Mouse (Mus musculus) spleen, postnatal 36 days (tissue): ENCODE data around the gene Gm11114.

Experiments used
- DNase-seq, 2 experiments: peaks; one replicate each; pipeline ENCODE4 v3.0.0; 2022; ENCODE audit warnings: low spot score in 2 of 2, mixed read lengths in 1 of 2

Gm11114 gene

DNA sequence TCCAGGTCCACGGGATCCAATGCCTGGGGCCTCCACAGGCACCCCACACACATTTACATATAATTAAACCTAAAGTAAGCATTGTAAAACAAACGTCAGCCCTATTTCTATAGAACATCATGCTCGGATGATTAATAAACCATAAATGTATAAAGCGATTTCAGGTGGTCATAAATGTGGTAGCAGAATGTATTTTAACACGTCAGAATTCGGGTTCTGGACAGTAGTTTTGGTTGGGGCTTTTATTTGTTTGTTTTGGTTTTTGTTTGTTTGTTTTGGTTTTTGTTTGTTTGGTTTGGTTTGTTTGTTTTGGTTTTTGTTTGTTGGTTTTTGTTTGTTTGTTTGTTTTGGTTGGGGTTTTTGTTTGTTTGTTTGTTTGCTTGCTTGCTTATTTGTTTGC lies at the start of gene Gm11114:
Gm11114 (plus strand) TSS at position 301 of the 400 bp plus-strand sequence.
- no peak for DNase-seq

DNA sequence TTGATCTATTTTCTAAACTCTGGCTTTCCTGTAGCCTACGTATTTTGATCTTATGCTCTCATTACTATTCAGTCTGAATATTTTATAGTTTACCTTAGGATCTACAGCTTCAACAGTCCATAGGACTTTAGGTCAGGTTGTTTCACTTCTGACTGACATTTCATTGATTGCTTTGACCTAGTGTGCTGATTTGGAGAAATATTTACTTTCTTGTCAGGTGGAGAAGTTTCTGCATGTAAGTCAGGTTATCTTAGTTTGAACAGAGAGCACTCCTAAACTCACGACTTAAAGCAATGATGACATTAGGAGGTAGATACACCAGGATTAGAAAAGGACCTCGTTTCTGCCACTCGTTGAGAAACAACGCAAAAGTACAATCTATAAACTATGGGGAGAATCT lies 45.7 kb upstream of the Gm11114 start:
- no peak for DNase-seq

DNA sequence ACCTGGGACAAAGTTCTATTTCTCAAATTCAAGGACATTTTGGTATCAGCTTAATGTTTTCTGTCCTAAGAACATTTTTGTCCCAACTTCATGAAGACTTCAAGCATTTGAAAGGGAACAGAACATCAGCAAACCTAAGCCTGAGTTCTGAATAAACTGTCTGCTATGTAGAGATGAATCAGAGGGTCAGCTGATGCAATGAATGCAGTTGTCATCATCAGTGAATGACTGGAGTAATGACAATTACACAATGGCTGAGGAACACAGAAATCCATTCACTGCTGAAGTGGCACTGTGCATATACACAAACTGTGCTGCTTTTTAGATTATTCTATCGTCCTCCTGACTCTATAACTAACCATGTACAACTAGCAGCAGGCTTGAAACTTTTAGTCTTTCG lies 38.5 kb upstream of the Gm11114 start:
- DNase-seq: no peak

DNA sequence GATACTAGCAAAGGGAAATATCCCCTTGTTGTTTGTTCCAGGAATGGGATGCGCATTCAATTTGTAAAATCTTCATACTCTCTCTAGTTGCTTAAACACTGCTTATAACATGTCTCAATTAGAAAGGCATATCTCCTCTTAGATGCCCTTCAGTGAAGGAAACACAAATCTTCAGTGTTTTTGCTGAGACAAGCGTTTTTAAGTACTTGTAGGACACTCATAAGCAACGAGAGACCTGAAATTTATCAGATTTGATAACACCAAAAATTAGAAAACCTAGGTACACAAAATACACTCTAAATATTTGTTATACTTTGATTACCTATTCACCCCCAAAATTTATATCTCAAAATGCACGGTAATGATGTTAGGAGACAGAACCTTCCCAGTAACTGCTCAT lies 9.7 kb upstream of the Gm11114 start:
- DNase-seq: no peak

DNA sequence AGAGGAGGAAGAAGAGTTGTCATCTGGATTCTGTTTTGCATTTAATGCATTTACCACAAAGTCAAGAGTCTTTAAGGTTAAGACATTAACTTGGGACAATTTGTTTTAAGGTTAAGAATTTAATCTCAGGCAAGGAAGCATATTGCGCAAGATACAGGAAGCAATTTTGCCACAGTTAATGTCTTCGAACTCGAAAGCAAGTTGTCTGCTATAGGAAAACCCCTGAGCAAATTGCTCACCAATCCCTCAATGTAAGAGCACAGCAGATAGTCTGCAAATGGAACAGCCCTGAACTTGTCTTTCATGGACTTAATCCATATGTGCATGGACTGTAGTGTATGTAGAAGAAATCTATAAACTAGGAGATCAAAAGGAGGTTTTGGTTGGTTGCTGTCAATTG lies 9.2 kb upstream of the Gm11114 start:
- no peak for DNase-seq

DNA sequence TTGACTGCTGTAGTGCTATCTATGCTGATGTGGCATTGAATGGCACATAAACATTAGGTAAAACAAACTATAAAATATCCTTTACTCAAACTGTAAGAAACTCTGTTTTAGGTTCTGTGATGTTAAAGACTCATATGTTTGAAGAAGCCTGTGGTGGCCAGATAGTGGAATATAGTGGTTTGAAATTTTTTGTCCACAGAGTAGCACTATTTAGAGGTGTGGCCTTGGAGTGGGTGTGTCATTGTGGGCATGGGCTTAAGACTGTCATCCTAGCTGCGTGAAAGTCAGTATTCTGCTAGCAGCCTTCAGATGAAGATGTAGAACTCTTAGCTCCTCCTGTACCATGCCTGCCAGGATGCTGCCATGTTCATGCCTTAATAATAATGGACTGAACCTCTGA lies 3.5 kb downstream of the Gm11114 start:
- no peak for DNase-seq

DNA sequence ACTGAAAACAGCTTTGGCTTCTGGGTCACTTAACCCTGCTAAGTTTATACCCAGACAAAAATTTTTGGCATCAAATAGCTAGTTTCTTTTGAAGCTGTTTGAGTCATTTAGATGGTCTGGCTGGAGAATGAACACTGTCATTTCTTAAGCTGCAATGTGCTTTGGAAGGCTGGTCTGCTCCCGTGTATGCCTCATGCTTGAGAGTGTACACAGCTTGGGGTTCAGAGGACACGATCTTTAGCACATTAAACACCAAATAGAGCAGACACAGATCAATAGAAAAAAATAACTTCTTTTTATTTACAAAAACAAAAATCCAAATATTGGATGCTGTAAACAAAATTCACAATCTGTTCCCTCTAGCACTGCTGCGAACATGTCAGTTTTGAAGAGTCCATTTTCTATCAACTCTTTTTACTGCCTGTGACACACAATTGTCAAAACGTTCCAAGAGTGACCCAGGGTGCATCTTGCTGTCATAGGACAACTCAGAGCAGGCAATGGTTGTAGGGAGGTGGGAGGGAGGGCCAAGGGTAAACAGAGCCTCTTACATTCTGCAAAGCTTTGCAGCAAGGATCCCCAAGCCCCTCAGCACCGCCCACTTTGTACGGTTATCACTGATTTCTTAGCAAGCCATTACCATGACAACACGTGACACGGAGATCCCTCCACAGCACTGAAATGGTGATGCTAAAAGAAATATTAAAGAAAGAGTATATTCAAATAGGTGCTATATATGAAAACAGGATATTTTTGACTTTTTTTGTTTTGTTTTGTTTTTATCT lies 7.8 kb downstream of the Gm11114 start:
- DNase-seq: no peak

DNA sequence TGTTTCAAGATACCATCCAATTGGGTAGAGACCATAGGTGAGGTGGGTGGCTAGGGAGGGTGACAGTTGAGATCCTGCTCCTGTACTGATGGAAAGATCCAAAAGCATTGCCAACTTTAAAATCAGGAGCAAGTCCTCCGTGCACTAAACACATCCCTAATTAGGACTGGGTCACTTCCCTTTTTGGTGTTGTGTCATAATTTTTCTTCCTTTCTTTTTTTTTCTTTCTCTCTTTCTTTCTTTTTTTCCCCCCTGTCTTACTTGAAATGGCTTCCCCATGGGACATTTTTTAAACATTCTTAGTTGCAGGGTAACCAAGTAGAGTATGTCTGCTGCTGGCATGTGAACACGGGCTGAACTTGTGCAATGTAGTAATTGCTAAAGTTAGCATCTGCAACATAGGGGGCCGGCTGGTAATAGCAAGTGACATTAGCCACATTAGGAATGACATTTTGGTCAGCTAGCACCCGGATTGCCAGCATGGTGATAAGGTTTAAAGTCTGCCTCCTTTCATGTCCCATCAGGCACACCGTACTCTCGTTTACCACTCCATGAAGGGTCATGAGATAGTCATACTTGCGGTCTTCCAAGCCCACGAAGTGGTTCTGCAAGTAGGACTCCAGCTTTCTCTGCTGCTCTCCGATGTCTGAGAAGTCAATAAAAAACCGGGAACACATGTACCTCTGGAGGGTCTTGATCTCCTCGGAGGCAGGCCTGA lies 11.7 kb downstream of the Gm11114 start:
- no peak for DNase-seq

DNA sequence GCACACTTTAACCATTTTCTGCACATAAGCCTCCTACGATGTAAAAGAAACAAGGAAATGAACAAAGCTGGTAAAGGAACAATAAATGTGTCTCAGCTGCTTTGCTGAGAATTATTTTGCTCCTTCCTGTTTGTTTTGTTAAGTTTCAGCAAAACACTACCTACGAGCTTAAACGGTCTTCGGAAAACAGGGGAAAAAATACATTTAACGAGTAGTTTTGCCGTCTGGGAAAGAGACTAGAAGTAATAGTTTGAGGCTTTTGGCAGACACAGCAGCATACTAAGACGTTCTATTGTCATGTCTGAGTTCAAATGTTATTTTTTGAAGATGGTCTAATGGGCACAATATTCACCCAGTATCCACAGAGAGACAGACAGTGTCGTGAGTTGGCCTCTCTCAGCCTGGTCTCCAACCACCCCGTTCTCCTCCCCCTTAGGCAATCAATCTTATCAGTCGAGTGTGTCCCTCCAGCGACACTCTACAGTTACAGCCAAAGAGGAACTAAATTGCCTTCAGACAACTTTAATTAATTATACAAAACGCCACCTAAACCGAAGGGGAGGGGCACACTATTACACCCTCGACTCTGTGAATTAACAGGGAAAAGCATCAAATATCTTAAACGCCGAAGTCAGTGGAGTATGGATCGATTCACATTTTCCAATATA lies 12.8 kb downstream of the Gm11114 start:
- peak in 1 of 2 experiments; percentile 17 for DNase-seq

DNA sequence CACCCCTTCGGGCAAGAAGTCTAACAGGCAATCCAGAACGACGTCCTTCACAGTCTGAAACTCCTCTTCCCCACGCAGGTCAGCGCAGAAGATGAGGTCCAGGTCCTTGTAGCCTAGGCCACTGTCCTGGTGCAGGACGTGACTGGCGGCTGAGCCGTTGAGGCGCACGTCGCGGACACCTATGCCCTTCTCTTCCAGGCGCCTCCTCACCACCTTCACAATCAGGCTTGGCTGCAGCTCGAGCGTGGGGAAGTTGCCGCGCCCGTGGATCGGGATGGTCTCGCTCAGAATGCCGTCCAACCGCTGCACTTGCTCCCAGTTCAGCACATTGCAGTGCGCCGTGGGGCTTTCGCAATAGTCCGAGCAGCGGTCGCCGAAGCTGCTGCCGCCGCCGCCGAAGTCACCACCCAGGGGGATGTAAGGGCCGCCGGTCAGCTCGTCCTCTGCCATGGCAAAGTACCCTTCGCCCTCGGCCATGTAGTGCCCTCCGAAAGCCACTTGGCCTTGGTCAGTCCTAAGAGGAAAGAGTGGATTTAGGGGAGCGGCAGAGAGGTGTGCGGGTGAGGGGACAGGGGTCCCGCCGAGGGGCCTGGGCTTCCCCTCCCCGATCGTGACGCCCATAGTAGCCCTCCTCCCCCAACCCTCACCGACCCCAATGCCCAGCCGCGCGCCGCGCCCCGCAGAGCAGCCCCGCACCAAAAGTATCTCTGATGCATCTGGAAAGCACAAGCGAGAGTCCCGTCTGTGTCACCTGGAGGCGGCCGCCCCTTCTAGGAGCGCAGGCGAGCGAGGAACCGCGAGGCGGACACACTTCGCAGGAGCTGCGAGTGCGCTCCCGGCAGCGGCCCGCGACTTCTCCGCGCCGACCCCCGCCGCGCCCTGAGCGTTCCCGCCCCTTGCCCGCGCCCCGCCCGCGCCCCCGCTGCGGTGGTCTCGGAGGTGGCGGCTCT lies 14.0 kb downstream of the Gm11114 start:
- DNase-seq: peak; percentile 22 to 55

DNA sequence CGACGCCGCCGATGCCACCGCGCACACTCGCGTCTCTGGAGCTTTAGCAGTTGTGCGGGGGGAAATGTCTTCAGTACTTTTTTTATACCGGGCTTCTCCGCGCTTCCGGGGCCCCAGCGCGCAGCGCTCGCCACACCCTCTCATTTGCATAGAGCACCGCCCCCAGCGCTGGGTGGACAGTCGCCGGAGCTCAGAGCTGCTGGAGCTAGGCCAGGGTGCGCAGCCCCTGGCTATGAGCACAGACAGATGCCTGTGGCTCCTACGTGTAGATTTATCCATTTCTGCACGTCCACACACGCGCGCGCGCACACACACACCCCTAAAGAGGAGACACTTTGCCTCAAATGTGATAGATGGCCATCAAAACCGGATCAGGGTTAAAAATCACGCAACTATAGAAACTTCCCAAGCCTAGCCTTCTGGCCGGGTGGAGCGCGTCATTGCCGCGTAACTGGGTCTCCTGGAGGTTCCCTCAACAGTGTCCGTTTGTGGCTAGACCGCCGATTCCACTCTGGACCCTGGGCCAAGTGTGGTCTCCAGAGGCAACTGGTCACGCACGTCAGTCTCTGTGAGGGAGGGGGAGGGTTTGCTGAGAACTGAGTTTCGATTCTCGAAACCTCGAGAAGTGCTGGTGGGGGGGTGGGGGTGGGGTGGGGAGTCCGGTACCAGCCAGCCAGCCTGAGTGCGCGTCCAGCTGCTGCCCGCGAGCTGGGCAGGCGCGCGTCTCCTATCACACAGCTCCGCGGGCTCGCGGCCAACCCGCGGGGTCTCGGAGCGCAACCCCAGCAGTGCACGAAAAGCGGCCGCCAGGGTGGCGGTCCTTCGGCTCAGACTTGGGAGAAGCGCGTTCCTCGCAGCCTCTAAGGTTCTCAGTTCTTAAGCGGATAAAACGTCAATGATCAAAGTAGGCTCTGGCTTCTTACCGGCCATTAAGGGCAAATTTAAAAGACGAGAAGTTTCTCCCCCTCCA lies 15.0 kb downstream of the Gm11114 start, which contains the start of gene Tent5a:
Tent5a (minus strand) TSS at position 107 of the 970 bp plus-strand sequence.
- DNase-seq: peak; percentile 85 to 88

DNA sequence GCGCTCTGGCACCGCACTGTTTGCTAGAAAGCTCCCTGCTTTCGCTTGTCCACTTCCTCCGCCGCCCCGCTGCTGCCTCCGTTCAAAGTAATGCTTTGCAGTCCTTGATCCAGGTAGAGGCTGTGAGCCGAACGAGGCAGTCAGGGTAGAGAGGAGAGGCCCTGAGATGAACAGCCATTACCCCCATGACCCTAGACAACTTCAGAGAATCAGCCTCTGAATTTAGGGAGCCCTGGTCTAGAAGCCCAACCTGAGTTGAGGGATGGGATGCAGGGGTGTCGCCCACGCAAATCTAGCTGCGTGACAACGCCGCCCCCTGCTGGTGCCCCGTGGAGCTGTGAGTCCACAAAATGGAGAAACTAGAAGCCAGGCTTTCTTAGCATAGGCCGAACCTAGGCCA lies 15.7 kb downstream of the Gm11114 start:
- DNase-seq: peak; percentile 74 to 84

DNA sequence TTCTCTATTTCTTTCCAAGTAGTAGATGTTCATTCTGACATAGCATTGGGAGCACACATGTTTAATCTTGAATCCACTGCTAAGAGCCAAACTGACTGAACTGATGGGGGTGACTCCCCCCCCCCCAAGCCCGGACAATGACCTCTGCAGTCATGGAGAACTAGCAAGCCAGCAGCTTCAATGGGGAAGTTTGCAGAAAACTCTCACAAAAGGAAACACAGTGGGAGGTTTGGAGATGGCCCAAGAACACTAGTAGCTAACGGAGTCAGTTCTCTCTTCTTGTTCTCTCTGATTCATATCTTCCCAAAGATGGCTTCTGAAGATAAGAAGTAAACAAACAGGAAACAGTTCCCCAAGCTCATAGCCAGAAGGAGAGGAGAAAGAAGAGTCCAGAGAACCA lies 18.9 kb downstream of the Gm11114 start:
- peak; percentile 4 to 20 for DNase-seq

DNA sequence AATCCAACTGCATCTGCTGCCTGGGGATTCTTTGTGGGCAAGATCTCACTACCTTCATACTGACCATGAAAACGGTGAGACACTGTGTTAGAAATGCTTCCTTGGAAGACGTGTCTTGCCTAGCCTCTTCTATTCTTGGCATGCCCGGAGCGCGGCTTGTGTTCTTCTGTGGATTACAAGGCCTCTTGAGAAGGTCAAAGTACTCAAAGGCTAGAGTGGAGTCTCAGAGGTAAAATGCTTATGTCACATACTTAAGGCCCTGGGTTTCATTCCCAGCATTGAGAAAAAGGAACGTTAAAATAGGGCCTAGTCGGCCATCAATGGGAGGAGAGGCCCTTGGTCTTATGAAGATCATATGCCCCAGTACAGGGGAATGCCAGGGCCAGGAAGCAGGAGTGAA lies 23.5 kb downstream of the Gm11114 start:
- DNase-seq: no peak

DNA sequence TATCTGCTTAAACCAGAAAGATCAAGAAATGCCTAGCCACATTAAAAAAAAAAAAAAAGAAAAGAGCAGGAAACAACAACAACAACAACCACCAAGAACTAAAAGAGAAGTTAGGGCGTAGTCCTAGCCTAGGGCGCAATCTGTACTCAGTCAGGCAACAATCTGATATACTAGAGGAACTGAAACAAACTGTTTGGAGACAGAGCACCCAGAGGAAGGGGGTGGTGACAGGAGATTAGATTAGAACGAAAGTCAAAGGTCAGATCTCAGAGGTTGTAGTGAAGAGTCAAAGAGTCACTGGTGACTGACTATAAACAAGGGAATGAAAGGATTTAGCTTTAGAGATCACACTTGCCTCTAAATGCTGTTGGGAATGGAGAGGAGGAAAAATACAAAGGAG lies 27.7 kb downstream of the Gm11114 start:
- DNase-seq: peak; percentile 65 to 70

DNA sequence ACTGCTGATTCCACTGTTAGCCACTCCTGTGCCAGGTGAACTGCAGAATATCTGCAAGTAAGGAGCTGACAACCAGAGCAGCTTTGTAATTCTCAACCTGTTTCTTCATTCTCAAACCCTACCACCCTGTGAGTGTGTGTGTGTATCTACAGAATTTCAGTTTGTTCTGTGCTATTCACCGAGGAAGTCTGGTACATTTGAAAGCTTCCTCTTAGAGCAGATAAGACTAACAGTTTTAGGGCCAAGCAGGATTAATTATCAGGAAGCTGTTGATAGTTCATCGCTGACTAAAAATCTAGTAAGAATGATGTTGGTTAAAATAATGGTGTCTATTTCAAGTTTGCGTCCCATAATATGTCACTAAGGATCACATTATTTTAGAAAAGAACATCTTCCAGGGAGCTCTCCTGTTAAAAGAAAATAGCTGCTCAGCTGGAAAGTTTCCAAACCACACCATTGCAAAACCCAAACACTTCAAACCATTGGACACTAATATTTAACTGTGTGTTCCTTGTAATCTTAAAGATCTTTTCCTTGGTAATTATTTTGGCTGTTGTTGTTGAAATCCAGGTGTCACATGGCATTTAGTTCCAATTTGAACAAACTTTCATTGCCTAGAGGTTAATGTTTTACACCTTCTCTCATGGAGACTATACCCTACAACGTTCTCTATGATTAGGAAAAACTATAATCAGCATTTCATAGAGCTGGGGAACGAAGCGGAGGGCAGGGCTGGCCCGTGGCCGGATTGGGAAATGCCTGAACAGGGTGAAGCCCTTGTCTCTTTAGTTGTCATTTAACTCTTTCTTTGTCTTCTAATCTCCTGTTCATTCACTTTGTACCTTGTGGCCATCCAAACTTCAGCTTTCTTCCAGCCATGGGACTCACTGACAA lies 30.6 kb downstream of the Gm11114 start:
- no peak for DNase-seq

DNA sequence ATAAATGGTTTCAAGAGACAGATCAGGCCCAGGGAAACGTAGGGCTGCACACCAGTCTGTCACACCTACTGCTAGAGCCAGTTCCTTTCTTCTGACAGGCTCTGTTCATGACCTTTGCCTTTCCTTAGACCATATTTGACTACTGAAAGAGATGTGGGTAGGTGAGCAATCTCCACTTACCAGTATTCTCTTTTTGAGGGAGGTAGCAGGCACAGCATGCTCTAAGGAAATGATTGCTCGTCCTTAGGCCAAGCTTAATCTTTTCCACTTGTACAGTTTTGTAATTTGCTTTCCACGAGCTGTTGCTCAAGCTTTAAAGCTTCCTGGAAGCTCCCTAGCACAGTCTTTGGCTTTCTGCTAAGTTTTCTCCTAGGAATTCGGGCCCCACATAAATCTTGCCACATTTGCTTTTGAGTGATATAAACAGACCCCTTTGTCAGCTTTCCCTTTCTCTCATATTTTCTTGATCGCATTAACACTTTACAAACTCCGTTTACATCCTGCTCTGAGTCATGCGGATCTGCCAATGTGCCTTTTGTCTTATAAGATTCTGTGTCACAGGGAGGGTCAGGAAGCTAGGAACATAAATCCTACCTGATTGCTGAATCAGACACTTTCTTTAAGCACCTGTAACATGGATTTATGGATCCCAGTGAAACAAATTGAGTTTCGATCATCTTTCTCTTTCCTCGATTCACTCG lies 35.4 kb downstream of the Gm11114 start:
- no peak for DNase-seq

DNA sequence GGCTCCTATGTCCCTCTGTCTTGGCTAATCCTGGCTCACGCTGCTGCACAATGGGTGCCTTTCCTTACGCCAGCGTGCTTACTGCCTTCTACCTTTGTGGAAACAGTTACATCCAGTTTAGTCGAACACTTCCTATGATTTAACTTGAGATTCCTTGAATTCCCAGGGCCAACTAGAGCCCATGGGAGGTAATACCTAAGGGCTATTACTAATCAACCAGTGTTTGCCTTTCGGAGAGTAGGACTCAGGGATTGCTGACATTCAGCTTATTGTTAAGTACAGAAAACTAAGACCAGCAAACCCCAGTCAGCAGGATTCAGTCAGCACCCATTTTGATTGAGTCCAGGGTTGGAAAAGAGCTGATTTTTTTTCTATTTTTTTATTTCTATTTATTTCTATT lies 43.0 kb downstream of the Gm11114 start:
- DNase-seq: no peak
